In genomic region chr9:110951397-110951796, GRCm38 (mm10) we compare ENCODE assay signal across 13 mouse cellular contexts. TPM values are rescaled to one million over a fixed set of nuclear protein-coding genes. Genes with fewer than 3 reads are reported as not detected.
DNase-seq lines count a peak whose midpoint lies in the region; ATAC-seq and TF ChIP-seq lines count a peak whose summit lies in the region.
"Had no signal": no experiment of that assay in that cellular context is flagged by ENCODE, and none has a peak within 500 bp of the region (broad histone marks: within the 10 kb centered on the region; RNA-seq: fewer than 3 reads in every experiment).

Gene Lrrc2 (plus strand): TSS chr9:110951545.

- H3K4me3 ChIP-seq in E14TG2a.4 (replicated peaks; ENCODE audit: low read length): peak within 1 kb of the TSS; percentile 83
- H3K4me3 ChIP-seq: embryonic facial prominence, embryonic 12.5 days; limb, embryonic 12.5 days had no signal

- no peaks in the 10 kb centered on the region for H3K36me3 ChIP-seq in E14TG2a.4 (ENCODE audit: insufficient read depth, low read length)
- H3K36me3 ChIP-seq: embryonic facial prominence, embryonic 12.5 days; limb, embryonic 12.5 days had no signal

- no peak for TF ChIP-seq CTCF in E14TG2a.4 (conservative IDR thresholded peaks at IDR 0.05; ENCODE audit: low read length)

- ATAC-seq in frontal cortex, adult (ENCODE audit: low TSS enrichment): no peak

- H3K9me3 ChIP-seq in E14TG2a.4 (ENCODE audit: low read length): no peaks in the 10 kb centered on the region
- H3K9me3 ChIP-seq: embryonic facial prominence, embryonic 12.5 days; limb, embryonic 12.5 days had no signal

- peak; percentile 11 for DNase-seq in 3T3-L1 (ENCODE audit: low read depth, low spot score)
- DNase-seq in gastrocnemius, postnatal 14 days: no peak
- no peak for DNase-seq in heart, postnatal 36 days
- DNase-seq in layer of hippocampus, postnatal 36 days: no peak
- no peak for DNase-seq in T-cell, adult 2 months (ENCODE audit: low spot score)
- DNase-seq: kidney, adult 18-20 months; kidney, postnatal 36 days; lung, postnatal 36 days had no signal

- intact Hi-C loops in gastrocnemius, postnatal 14 days (cut with DNase I; ENCODE audit: low total_unique reads): no loop called here
- intact Hi-C loops in heart, postnatal 36 days (cut with DNase I): loop anchor here (5.0 kb wide), 1 partner anchor 169 kb away; no protein-coding TSS in a partner anchor

- H3K27me3 ChIP-seq in E14TG2a.4 (ENCODE audit: insufficient read depth, low read length): no peaks in the 10 kb centered on the region

- peaks cover 67% of the 10 kb centered on the region for H3K4me1 ChIP-seq in E14TG2a.4 (replicated peaks; ENCODE audit: low read depth, low read length)

RNA-seq across cellular contexts. Expression of gene Lrrc2, which starts in this region (rescaled TPM):
- total RNA-seq in gastrocnemius, postnatal 14 days (2021): 10 to 100 TPM; 23.7 to 24.1 TPM
- 100 to 1,000 TPM; 213 to 241 TPM for total RNA-seq in heart, postnatal 36 days (2021)
- 1 to 10 TPM; 1.3 to 1.5 TPM for total RNA-seq in layer of hippocampus, postnatal 36 days (2021)
- total RNA-seq: monocyte, adult 5-6 weeks had no signal

Comparison
In these comparisons a context has a peak if more than half of its experiments do, and no peak if none do; other contexts are left out.
1. RNA of gene Lrrc2 (total RNA-seq): 213 to 241 TPM in heart, postnatal 36 days and 23.7 to 24.1 TPM in gastrocnemius, postnatal 14 days; 1.3 to 1.5 TPM in layer of hippocampus, postnatal 36 days; every median in the first group is over 4 times any median in the second.
2. RNA of gene Lrrc2 (total RNA-seq): 213 to 241 TPM in heart, postnatal 36 days; 23.7 to 24.1 TPM in gastrocnemius, postnatal 14 days; every median in the first group is over 4 times any median in the second.